Mouse (Mus musculus) limb, embryonic 10.5 days (tissue): ENCODE data around the gene Prr12. TPM values are rescaled to one million over a fixed set of nuclear protein-coding genes. Genes with fewer than 3 reads are reported as not detected.

ENCODE experiments used
- DNase-seq: peaks from one replicate; pipeline ENCODE4 v3.0.0-alpha.2; 2017; ENCODE audit warnings: low spot score
- H3K27ac ChIP-seq: fragments of 300-500 bp; sonication (generic); 2 replicates; pipeline ENCODE4 v1.5.1; 2016; ENCODE audit warnings: mild to moderate bottlenecking
- H3K27me3 ChIP-seq: fragments of 300-500 bp; sonication (generic); 2 replicates; pipeline ENCODE4 v1.6.1; 2016; ENCODE audit warnings: low read depth, mild to moderate bottlenecking; ENCODE audit not compliant: poor library complexity, severe bottlenecking
- H3K36me3 ChIP-seq: fragments of 300-500 bp; sonication (generic); 2 replicates; pipeline ENCODE4 v1.6.1; 2016; ENCODE audit warnings: mild to moderate bottlenecking, moderate library complexity
- H3K4me1 ChIP-seq: fragments of 300-500 bp; sonication (generic); 2 replicates; pipeline ENCODE4 v1.6.1; 2016
- H3K4me3 ChIP-seq: fragments of 300-500 bp; sonication (generic); 2 replicates; pipeline ENCODE4 v1.5.1; 2016; ENCODE audit warnings: mild to moderate bottlenecking, moderate library complexity
- H3K9me3 ChIP-seq: fragments of 300-500 bp; sonication (generic); replicated peaks from 2 replicates; pipeline ENCODE4 v1.6.1; 2016; ENCODE audit warnings: mild to moderate bottlenecking
- WGBS: fragments of 180-500 bp; shearing (Covaris S2); methylation state at CpG from one replicate; pipeline ENCODE4 v1.1.7; 2016; 5-methylcytosine and 5-hydroxymethylcytosine counted together
- polyA plus RNA-seq: library from polyadenylated mRNA; unstranded; fragments of >200 nt; fragmentation: Nextera tagmentation; extraction: Ambion mirVana; gene quantifications from 2 replicates; pipeline ENCODE4 v1.2.1, GENCODE M21; 2016

The Prr12 gene
- polyA plus RNA-seq, 1 experiment from 2014 or later: 18.1 TPM

DNA sequence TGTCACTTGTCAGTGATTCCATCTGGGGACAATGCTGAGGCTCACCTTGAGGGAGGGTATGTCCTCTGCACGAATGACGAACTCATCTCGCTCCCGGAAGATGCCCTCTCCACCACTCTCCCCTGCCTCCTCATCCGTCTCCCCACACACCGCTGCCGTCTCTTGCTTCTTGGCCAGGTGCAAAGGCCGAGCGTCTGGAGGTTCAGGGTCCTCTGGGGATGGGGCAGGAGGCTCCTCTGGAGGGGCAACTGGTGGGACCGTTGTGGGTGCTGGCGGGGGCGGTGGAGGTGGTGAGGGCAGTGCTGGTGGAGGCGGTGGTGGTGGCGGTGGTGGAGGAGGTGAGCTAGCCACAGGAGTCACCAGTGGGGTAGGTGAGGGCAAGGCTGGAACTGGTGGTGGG, 9.4 kb downstream of the Prr12 start:
- Histone ChIP-seq H3K36me3 (peaks cover 100% of the 10 kb centered on the region), H3K27ac (no peak overlapping the region), H3K9me3 (no peaks in the 10 kb centered on the region), H3K4me1 (peaks cover 3% of the 10 kb centered on the region; the same call in 1 of the 2 replicates), H3K4me3 (no peak overlapping the region), H3K27me3 (no peaks in the 10 kb centered on the region)
- WGBS: 97% methylated on average over 14 of the region's 14 CpGs
- no peak for DNase-seq

DNA sequence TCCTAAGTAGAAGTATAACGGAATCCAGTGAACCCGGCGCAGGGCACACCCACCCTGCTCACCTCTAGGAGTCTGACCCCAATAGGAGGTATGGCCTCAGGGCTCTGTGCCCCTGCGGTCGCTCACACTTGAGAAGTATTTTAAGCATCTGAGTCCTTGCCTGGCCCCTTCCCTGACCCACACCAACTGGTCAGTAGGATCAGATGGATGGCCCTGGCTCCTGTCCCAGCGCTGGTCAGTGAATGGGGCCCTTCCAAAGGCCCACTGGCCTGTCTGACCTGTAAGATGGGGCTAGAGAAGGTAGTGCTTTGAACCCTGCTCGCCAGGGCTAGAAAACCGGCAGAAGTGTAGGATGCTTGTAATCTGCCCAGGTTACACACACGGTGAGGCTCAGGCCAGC, 11.8 kb downstream of the Prr12 start:
- WGBS: 95% methylated on average over 9 of the region's 9 CpGs
- H3K27me3 ChIP-seq: no peaks in the 10 kb centered on the region
- H3K27ac ChIP-seq: no peak overlapping the region
- no peaks in the 10 kb centered on the region for H3K9me3 ChIP-seq
- DNase-seq: no peak
- no peaks in the 10 kb centered on the region for H3K4me1 ChIP-seq
- H3K4me3 ChIP-seq: no peak overlapping the region
- peaks cover 100% of the 10 kb centered on the region for H3K36me3 ChIP-seq

DNA sequence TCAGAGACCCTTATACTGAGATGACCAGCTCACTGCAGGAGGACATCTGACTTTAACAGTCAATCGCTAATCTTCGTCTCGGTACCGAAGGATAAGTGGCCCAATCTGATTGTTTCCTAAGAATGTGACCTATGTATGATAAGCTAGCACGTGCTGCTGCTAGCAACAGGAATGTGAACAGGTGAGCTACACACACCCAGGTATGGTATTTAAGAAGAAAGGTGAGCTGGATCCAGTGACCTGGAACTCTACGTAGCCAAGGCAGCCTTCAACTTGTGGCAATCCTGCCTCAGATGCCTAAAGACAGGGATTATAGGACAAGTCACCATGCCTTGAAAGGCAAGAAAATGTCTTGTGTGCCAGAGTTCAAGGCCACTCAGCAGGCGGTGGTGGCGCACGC, 14.3 kb downstream of the Prr12 start:
- no peak for DNase-seq
- no peak overlapping the region for H3K4me3 ChIP-seq
- no peaks in the 10 kb centered on the region for H3K9me3 ChIP-seq
- no peaks in the 10 kb centered on the region for H3K4me1 ChIP-seq
- H3K27ac ChIP-seq: no peak overlapping the region
- H3K27me3 ChIP-seq: no peaks in the 10 kb centered on the region
- peaks cover 100% of the 10 kb centered on the region for H3K36me3 ChIP-seq
- 94% methylated on average over 9 of the region's 9 CpGs for WGBS

DNA sequence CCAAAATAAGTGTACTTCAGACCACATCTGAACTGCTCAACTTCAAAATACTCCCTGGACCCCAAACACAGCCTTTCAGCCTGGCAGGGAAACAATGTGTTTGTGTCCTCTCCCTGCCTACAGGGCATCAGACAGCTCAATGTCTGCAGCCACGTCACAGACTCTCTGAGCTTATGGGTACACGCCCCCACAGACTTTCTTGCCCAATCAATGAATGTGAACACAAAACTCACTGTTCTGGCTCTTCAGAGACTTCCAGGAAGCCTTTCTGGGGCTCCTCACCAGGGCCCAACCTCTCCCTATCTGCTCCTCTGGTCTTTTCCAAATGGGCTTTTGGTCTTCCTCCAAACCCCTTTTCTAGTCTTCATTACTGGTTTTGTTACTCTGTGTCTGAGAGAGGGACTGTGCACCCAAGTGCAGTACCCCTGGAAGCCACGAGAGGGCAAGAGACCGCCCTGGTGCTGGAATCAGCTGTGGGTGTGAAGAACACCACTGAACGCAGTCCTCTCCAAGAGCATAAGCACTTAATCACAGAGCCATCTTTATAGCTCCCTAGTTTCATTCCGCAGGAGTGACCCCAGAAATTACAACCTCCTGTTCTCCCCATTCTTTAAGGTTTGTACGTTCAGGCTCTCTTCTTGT, 14.8 kb downstream of the Prr12 start:
- peaks cover 100% of the 10 kb centered on the region for H3K36me3 ChIP-seq
- WGBS: 73% methylated on average over 7 of the region's 7 CpGs
- no peaks in the 10 kb centered on the region for H3K4me1 ChIP-seq
- peak; percentile 71 for DNase-seq
- H3K9me3 ChIP-seq: no peaks in the 10 kb centered on the region
- H3K27ac ChIP-seq: no peak overlapping the region
- no peak overlapping the region for H3K4me3 ChIP-seq
- no peaks in the 10 kb centered on the region for H3K27me3 ChIP-seq

DNA sequence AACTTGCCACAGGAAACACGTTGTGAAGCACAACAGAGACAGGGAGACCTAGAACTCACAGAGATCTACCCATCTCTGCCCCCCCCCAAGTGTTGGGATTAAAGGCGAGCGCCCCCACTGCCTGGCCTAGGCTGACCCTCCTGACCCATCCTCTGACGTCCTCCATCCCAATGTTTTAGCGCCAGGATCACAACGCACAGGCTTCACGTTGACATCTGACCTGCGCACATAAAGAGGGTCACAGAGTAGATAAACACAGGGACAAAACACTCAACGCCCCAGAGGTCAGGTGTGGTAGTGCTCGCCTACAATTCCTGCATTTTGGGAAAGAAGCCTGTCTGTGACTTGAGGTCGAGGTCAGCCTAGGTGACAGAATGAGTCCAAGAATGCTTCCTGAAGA, 16.0 kb downstream of the Prr12 start:
- H3K36me3 ChIP-seq: peaks cover 100% of the 10 kb centered on the region
- no peaks in the 10 kb centered on the region for H3K27me3 ChIP-seq
- 92% methylated on average over 11 of the region's 11 CpGs for WGBS
- no peak overlapping the region for H3K4me3 ChIP-seq
- no peak overlapping the region for H3K27ac ChIP-seq
- H3K9me3 ChIP-seq: no peaks in the 10 kb centered on the region
- no peak for DNase-seq
- H3K4me1 ChIP-seq: no peaks in the 10 kb centered on the region

DNA sequence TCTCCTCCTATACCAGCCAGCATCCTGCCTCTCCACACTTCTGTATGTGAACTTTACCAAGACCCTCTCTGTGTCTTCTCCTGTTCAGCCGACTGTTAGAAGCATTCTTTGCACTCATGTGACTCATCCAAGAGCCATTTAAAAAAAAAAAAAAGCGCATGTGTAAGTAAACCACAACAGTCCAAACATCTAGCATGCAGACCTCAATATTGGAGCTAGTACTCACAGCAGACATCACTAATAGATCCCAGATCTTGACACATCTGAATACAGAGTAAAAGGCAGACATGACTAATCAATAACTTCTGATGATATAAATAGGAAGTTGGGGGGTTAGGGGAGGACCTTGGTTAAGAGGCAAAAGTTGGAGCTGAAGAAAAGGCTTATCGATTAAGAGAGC, 17.1 kb downstream of the Prr12 start:
- WGBS: 96% methylated on average over 3 of the region's 3 CpGs
- no peaks in the 10 kb centered on the region for H3K4me1 ChIP-seq
- no peak overlapping the region for H3K4me3 ChIP-seq
- H3K27me3 ChIP-seq: no peaks in the 10 kb centered on the region
- peaks cover 100% of the 10 kb centered on the region for H3K36me3 ChIP-seq
- no peak for DNase-seq
- H3K27ac ChIP-seq: no peak overlapping the region
- no peaks in the 10 kb centered on the region for H3K9me3 ChIP-seq

DNA sequence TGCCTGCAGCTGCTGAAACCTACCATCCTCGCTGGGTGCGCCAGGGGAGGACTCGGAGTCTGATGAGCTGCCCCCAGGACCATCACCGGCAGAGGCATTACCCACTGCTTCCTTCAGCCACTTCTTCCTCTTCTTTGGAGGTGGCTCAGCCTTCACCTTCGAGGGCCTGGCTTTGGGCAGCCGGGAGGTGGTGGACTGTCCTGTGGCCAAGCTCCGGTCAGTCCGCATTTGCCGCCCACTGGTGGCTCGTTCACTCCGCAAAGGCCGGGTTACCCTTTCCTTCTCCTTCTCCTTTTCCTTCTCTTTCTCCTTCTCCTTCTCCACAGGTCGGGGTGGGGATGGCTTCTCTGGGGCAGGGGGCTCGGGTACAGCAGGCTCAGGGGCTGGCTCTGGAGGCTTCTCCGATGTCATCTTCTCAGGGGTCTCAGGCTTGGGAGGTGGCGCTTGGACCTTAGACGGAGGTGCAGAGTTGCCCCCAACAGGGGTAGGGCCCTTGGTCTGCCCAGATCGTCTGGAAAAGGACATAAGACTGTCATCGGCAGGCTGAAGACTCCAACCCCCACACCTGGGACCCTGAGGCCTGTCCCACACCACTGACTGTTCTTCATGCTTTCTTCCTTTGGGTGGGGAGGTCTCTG, 18.8 kb downstream of the Prr12 start:
- Histone ChIP-seq H3K4me3 (no peak overlapping the region), H3K27ac (no peak overlapping the region), H3K9me3 (no peaks in the 10 kb centered on the region), H3K4me1 (no peaks in the 10 kb centered on the region), H3K36me3 (peaks cover 100% of the 10 kb centered on the region), H3K27me3 (no peaks in the 10 kb centered on the region)
- DNase-seq: no peak
- 97% methylated on average over 19 of the region's 19 CpGs for WGBS

DNA sequence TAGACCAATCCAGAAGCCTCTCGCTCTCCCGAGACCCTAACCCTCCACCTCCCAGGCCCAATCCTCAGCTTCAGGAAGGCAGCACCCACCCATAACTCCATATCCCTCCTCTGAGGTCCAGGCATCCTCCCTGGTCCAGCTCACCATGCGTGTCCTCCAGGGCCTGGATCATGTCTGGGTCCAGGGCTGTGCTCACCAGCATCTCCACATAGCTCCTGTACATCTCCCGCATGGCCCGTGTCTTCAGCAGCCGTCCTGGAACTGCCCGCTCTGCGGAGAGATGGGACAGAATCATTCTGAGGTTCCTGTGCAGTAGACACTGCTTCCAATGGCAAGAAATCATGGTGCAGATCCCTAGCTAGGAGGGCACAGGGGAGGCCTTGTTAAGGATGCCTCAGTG, 21.8 kb downstream of the Prr12 start:
- Histone ChIP-seq H3K4me1 (no peaks in the 10 kb centered on the region), H3K9me3 (no peaks in the 10 kb centered on the region), H3K27ac (no peak overlapping the region), H3K36me3 (peaks cover 96% of the 10 kb centered on the region), H3K27me3 (no peaks in the 10 kb centered on the region), H3K4me3 (no peak overlapping the region)
- 96% methylated on average over 8 of the region's 8 CpGs for WGBS
- no peak for DNase-seq

DNA sequence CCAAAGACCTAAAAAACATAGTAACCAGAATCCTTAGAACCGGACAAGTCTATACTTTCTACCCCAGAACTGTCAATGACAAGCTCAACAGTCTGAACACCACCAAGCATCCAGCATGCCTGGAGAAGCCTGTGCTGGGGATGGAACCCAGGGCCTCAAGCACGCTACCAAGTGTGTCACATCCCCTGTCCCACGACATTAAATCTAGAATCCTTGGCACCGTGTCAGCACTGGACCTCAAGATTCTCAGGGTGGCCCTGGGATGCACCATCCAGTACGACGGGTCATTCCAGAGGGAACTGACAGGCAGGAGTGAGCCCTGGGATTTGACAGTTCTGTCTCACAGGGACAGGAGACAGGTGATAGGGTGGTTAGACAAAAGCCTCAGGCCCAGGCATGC, 22.7 kb downstream of the Prr12 start:
- Histone ChIP-seq H3K4me1 (no peaks in the 10 kb centered on the region), H3K36me3 (peaks cover 87% of the 10 kb centered on the region), H3K9me3 (no peaks in the 10 kb centered on the region), H3K27ac (no peak overlapping the region), H3K27me3 (no peaks in the 10 kb centered on the region), H3K4me3 (no peak overlapping the region)
- WGBS: 97% methylated on average over 6 of the region's 6 CpGs
- no peak for DNase-seq

DNA sequence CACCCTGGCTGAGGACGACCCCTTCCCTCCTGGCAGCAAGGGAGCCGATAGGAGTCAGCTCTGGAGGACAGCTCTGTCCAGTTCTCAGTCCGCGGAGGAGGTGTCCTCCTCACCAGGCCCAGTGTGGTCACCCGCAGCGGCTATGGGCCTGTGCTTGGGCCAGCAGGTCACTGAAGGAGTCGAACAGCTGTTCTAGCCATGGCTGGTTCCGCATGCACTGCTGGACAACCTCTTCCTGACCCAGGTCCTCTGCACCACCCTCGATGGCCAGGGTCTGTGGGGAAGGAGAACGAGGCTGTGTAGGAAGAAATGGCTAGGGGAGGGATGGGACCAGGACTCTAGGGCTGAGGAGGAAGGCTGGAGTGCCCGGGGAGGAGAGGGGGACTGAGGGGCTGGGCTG, 24.3 kb downstream of the Prr12 start:
- Histone ChIP-seq H3K4me1 (no peaks in the 10 kb centered on the region), H3K27ac (no peak overlapping the region), H3K27me3 (no peaks in the 10 kb centered on the region), H3K36me3 (peaks cover 73% of the 10 kb centered on the region), H3K4me3 (no peak overlapping the region), H3K9me3 (no peaks in the 10 kb centered on the region)
- 92% methylated on average over 11 of the region's 11 CpGs for WGBS
- no peak for DNase-seq

DNA sequence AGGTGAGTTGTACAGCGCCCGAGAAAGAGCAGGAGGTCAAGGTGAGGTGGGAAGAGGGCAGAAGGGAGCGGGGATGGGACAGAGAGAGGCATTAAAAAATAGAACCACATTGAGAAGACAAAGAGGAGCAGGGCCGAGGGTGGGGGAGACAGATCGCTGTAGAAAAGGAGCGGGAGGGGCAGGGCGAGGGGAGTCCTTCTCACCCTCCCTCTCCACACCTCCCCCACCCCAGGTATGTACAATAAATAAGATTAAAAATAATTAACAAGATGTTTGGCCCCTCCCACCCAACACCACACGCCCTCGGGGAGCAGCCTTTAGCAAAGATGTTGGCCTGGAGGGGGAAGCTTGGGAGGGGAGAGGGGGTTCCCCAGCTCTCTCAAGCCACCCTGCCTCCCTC, 24.9 kb downstream of the Prr12 start:
- H3K4me1 ChIP-seq: no peaks in the 10 kb centered on the region
- H3K27ac ChIP-seq: no peak overlapping the region
- no peak for DNase-seq
- H3K4me3 ChIP-seq: no peak overlapping the region
- peaks cover 67% of the 10 kb centered on the region for H3K36me3 ChIP-seq
- 90% methylated on average over 9 of the region's 9 CpGs for whole genome bisulfite sequencing
- no peaks in the 10 kb centered on the region for H3K27me3 ChIP-seq
- no peaks in the 10 kb centered on the region for H3K9me3 ChIP-seq

DNA sequence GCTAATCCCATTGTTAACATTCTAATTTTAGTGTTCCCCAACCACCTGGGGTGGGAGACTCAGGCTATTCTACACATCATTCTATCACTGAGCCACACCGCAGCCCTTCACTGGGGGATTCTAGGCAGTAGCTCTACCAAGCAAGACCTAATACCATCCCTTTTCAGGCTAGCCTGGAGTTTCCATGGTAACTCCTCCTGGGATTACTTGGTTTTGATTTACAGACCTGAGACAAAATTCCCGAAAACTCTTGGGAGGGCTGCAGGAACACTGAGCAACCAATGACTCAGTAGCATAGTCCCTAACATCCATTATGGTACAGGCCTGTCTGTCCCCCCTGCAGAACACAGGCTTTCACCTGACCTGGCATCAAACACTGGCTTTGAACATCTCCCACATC, 26.4 kb downstream of the Prr12 start:
- WGBS: 75% methylated on average over 2 of the region's 2 CpGs
- DNase-seq: no peak
- Histone ChIP-seq H3K4me3 (no peak overlapping the region), H3K27ac (no peak overlapping the region), H3K36me3 (peaks cover 52% of the 10 kb centered on the region), H3K9me3 (no peaks in the 10 kb centered on the region), H3K4me1 (0 out of 2 replicates have a peak, but pooled peaks cover under 1% of the 10 kb centered on the region), H3K27me3 (no peaks in the 10 kb centered on the region)

DNA sequence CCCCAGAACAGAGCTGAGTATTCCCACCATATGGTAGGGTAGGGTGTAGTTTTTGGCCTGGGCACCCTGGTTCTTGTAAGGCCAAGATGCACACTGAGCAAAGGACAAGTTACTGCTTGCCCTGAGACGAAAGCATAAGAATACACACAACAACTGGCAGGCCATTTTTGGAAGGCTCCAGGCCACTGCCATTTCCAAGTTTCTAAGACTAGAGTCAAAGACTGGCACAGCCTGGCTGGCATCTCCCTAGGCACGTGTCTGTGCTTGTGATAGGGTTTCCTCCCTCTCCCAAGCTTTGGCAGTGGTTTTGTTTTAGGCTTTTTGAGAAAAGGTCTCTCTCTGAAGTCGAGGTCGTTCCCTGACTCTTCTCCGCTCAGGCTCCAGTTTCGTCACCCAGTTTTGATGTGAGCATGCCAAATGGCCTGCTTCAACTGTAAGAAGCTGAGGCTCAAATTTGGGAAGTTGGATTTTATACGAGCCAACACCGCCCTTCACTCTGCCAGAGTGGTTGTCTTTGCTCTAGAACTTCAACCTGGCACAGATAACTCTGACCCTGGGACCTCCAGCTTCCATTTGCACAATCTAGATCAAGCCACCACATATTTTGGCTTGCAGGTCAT, 27.0 kb downstream of the Prr12 start:
- H3K27ac ChIP-seq: no peak overlapping the region
- H3K4me3 ChIP-seq: no peak overlapping the region
- peaks cover 46% of the 10 kb centered on the region for H3K36me3 ChIP-seq

More for the DNA sequence above, 27.0 kb downstream of the Prr12 start:
- WGBS: 74% methylated on average over 8 of the region's 8 CpGs
- DNase-seq: no peak
- H3K27me3 ChIP-seq: no peaks in the 10 kb centered on the region
- H3K4me1 ChIP-seq: 0 out of 2 replicates have a peak, but pooled peaks cover 5% of the 10 kb centered on the region
- no peaks in the 10 kb centered on the region for H3K9me3 ChIP-seq
